Mouse (Mus musculus) heart, embryonic 14.5 days (tissue): Measurements from ENCODE around the gene 9430015G10Rik. TPM values are rescaled to one million over a fixed set of nuclear protein-coding genes. Genes with fewer than 3 reads are reported as not detected.
A peak's percentile ranks its signal among the peaks of the same experiment; 100 is the strongest.

Experiments
- ATAC-seq: fragments of 200-750 bp; cut with Nextera tagmentation; 2 replicates; pipeline ENCODE4 v1.8.0; 2017; ENCODE audit warnings: low read depth, moderate TSS enrichment; ENCODE audit not compliant: insufficient number of reproducible peaks, insufficient read depth, low FRiP score
- H3K27ac ChIP-seq, 2 experiments: fragments of 200-500 bp in 1 of 2; fragments of 300-500 bp in 1 of 2; sonication (generic) in 1 of 2; replicated peaks in 1 of 2; 2 replicates each; pipeline ENCODE4 v1.5.1; 2012 to 2014; ENCODE audit warnings: low read depth in 2 of 2, low read length in 2 of 2, control low read depth in 1 of 2, mild to moderate bottlenecking in 1 of 2, mixed read lengths in 1 of 2; ENCODE audit not compliant: control insufficient read depth in 1 of 2, insufficient read depth in 1 of 2
- H3K27me3 ChIP-seq: fragments of 300-500 bp; sonication (generic); 2 replicates; pipeline ENCODE4 v1.6.1; 2014; ENCODE audit warnings: mild to moderate bottlenecking, low read length, control low read depth; ENCODE audit not compliant: control insufficient read depth, insufficient read depth
- H3K36me3 ChIP-seq: fragments of 300-500 bp; sonication (generic); 2 replicates; pipeline ENCODE4 v1.6.1; 2014; ENCODE audit warnings: mild to moderate bottlenecking, control low read depth, low read length, mixed read lengths; ENCODE audit not compliant: control insufficient read depth, insufficient read depth
- H3K4me1 ChIP-seq, 2 experiments: fragments of 200-500 bp in 1 of 2; fragments of 300-500 bp in 1 of 2; sonication (generic) in 1 of 2; 2 replicates each; pipeline ENCODE4 v1.6.1; 2012 to 2014; ENCODE audit warnings: low read length in 2 of 2, control low read depth in 1 of 2, mixed read lengths in 1 of 2; ENCODE audit not compliant: control insufficient read depth in 2 of 2, insufficient read depth in 2 of 2
- H3K4me2 ChIP-seq: fragments of 300-500 bp; sonication (generic); 2 replicates; pipeline ENCODE4 v1.6.1; 2014; ENCODE audit warnings: mild to moderate bottlenecking, low read length
- H3K4me3 ChIP-seq, 2 experiments: fragments of 200-500 bp in 1 of 2; fragments of 300-500 bp in 1 of 2; sonication (generic) in 1 of 2; 2 replicates each; pipeline ENCODE4 v1.5.1; 2012 to 2014; ENCODE audit warnings: low read length in 2 of 2, mild to moderate bottlenecking in 2 of 2, control low read depth in 1 of 2, low read depth in 1 of 2, moderate library complexity in 1 of 2; ENCODE audit not compliant: control insufficient read depth in 1 of 2, insufficient read depth in 1 of 2
- H3K9ac ChIP-seq: fragments of 300-500 bp; sonication (generic); 2 replicates; pipeline ENCODE4 v1.6.1; 2014; ENCODE audit warnings: mild to moderate bottlenecking, low read length
- H3K9me3 ChIP-seq: fragments of 300-500 bp; sonication (generic); 2 replicates; pipeline ENCODE4 v1.6.1; 2016; ENCODE audit warnings: low read length, control low read depth; ENCODE audit not compliant: control insufficient read depth
- WGBS: fragments of 180-500 bp; shearing (Covaris S2); extraction: QIAGEN DNeasy Blood & Tissue Kit; methylation state at CpG from one replicate; pipeline ENCODE4 v1.1.7; 2014; 5-methylcytosine and 5-hydroxymethylcytosine counted together
- polyA plus RNA-seq: library from polyadenylated mRNA; unstranded; fragments of >200 nt; fragmentation: Nextera tagmentation; extraction: Ambion mirVana; gene quantifications from 2 replicates; pipeline ENCODE4 v1.2.1, GENCODE M21; 2014

The 9430015G10Rik gene
- polyA plus RNA-seq, 1 experiment from 2014 or later, result 12.0 TPM

GRCm38 (mm10) chr4:156100501-156100900 is 9.3 kb upstream of the 9430015G10Rik start:
- Histone ChIP-seq H3K9ac (no peak overlapping the region), H3K4me3 (no peak overlapping the region), H3K9me3 (no peaks in the 10 kb centered on the region), H3K27me3 (no peaks in the 10 kb centered on the region), H3K4me1 (peaks cover 8 to 10% of the 10 kb centered on the region in 2 experiments), H3K36me3 (no peaks in the 10 kb centered on the region), H3K4me2 (no peak overlapping the region), H3K27ac (no peak overlapping the region)
- 86% methylated on average over 5 of the region's 5 CpGs for WGBS
- ATAC-seq, result no peak

GRCm38 (mm10) chr4:156101481-156101903 is 8.3 kb upstream of the 9430015G10Rik start:
- 48% methylated on average over 3 of the region's 3 CpGs for WGBS
- H3K4me1 ChIP-seq, result peaks cover 8 to 10% of the 10 kb centered on the region in 2 experiments
- H3K27me3 ChIP-seq, result no peaks in the 10 kb centered on the region
- no peak overlapping the region for H3K4me2 ChIP-seq
- H3K9me3 ChIP-seq, result no peaks in the 10 kb centered on the region
- no peak overlapping the region for H3K9ac ChIP-seq
- no peak overlapping the region for H3K4me3 ChIP-seq
- no peak overlapping the region for H3K27ac ChIP-seq
- no peak for ATAC-seq
- no peaks in the 10 kb centered on the region for H3K36me3 ChIP-seq

DNA sequence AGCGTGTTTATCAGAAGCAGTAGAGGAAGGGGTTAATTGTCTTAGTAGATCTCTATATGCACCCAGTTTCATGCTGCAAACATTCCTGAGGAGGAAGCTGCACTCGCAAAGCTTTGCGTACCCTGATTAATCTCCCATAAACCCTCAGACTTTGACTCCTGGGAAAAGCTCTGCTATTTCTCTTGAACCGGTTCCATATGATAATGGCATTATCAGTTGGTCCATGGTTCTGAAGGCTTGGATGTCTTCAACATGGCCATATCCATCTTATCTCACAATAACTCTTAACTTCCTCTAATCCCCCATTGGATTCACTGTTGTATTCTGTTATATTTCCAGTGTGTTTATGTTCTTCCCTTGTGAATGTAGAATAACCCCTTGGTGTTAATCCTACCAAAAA is 6.4 kb upstream of the 9430015G10Rik start:
- H3K27ac ChIP-seq, result no peak overlapping the region
- H3K4me1 ChIP-seq, result no peaks in the 10 kb centered on the region
- no peaks in the 10 kb centered on the region for H3K9me3 ChIP-seq
- WGBS, result 44% methylated on average over 4 of the region's 4 CpGs
- no peaks in the 10 kb centered on the region for H3K36me3 ChIP-seq
- H3K4me3 ChIP-seq, result no peak overlapping the region
- H3K9ac ChIP-seq, result no peak overlapping the region
- H3K4me2 ChIP-seq, result no peak overlapping the region
- ATAC-seq, result no peak
- H3K27me3 ChIP-seq, result no peaks in the 10 kb centered on the region

- H3K27ac ChIP-seq, result peak overlapping the region; percentile 70 to 84; a peak in 3 of 4 replicates
- peak overlapping the region; percentile 77 for H3K9ac ChIP-seq
- H3K9me3 ChIP-seq, result no peaks in the 10 kb centered on the region
- peak overlapping the region; percentile 79 for H3K4me2 ChIP-seq
- H3K27me3 ChIP-seq, result no peaks in the 10 kb centered on the region
- ATAC-seq, result peak; percentile 55
- no peaks in the 10 kb centered on the region for H3K36me3 ChIP-seq
- peak overlapping the region; percentile 61 to 81 for H3K4me3 ChIP-seq
- 26% methylated on average over 13 of the region's 13 CpGs for WGBS
- peaks cover 4 to 11% of the 10 kb centered on the region in 2 experiments; a peak in 2 of 4 replicates for H3K4me1 ChIP-seq
These were observed 906 bp upstream of the 9430015G10Rik start for GRCm38 (mm10) chr4:156108606-156109546.

GRCm38 (mm10) chr4:156124077-156124476 is 14.3 kb downstream of the 9430015G10Rik start:
- Histone ChIP-seq H3K27ac (no peak overlapping the region), H3K4me3 (no peak overlapping the region), H3K9me3 (no peaks in the 10 kb centered on the region), H3K27me3 (no peaks in the 10 kb centered on the region), H3K36me3 (peaks cover 75% of the 10 kb centered on the region), H3K4me1 (no peaks in the 10 kb centered on the region), H3K9ac (no peak overlapping the region), H3K4me2 (no peak overlapping the region)
- WGBS, result 88% methylated on average over 7 of the region's 7 CpGs
- no peak for ATAC-seq

DNA sequence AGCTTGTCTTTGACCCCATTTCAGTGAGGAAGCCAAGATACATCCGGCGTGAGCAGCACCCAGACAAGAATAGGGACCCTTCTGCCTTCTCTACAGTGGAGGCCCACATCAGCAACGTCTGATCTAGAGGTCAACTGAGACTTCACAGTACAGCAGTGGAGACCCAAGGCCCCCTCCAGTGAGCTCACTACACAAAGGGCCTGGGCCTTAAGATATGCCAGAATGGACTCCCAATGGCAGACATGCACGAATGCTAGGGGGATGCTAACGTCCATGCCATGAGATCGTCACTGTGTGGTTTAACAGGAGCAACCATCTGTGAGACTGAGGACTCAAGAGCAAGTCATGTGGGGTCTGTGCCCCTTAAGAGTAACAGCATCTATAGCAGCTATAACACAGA is 15.6 kb downstream of the 9430015G10Rik start:
- H3K36me3 ChIP-seq, result peaks cover 62% of the 10 kb centered on the region
- H3K27me3 ChIP-seq, result no peaks in the 10 kb centered on the region
- H3K4me3 ChIP-seq, result no peak overlapping the region
- no peak overlapping the region for H3K9ac ChIP-seq
- H3K4me2 ChIP-seq, result no peak overlapping the region
- H3K4me1 ChIP-seq, result no peaks in the 10 kb centered on the region
- no peaks in the 10 kb centered on the region for H3K9me3 ChIP-seq
- 94% methylated on average over 6 of the region's 6 CpGs for WGBS
- H3K27ac ChIP-seq, result no peak overlapping the region
- ATAC-seq, result no peak

DNA sequence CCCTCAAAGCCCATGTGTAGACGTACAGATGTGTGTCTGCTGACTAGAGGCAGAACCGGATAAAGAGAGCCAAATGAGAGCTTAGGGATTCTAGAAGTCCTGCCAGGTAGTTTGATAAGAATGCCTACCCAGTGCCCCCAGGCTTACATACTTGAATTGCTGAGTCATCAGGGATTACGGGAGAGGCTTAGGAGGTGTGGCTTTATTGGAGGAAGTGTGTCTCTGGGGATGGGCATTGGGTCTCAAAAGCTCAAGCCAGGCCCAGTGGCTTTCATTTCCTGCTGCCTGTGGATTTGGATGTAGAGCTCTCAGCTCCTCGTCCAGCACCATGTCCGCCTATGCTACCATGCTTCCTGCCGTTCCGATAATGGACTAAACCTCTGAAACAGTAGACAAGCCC is 17.1 kb downstream of the 9430015G10Rik start:
- ATAC-seq, result no peak
- H3K36me3 ChIP-seq, result peaks cover 48% of the 10 kb centered on the region
- H3K4me3 ChIP-seq, result no peak overlapping the region
- WGBS, result 80% methylated on average over 7 of the region's 7 CpGs
- no peaks in the 10 kb centered on the region for H3K9me3 ChIP-seq
- H3K4me2 ChIP-seq, result no peak overlapping the region
- no peak overlapping the region for H3K27ac ChIP-seq
- H3K9ac ChIP-seq, result no peak overlapping the region
- no peaks in the 10 kb centered on the region; a peak in 1 of 4 replicates for H3K4me1 ChIP-seq
- H3K27me3 ChIP-seq, result no peaks in the 10 kb centered on the region
